Mouse (Mus musculus): Measurements from ENCODE around the gene Desi1. TPM values are rescaled to one million over a fixed set of nuclear protein-coding genes. Genes with fewer than 3 reads are reported as not detected.

Gene Desi1
- total RNA-seq (2017): 3.2 to 7.3 TPM (median 4.8 TPM) in 3 replicates

- ATAC-seq (replicated peaks; ENCODE audit: insufficient number of reproducible peaks, low FRiP score, low TSS enrichment, poor library complexity, severe bottlenecking): no peak
These were observed at the start of gene Desi1 for GRCm38 (mm10) chr15:82033762-82034161. Desi1 (minus strand) TSS chr15:82033862.

- 0 out of 2 replicates have a peak, but pooled peaks have one; percentile 56 for ATAC-seq (replicated peaks; ENCODE audit: insufficient number of reproducible peaks, low FRiP score, low TSS enrichment, poor library complexity, severe bottlenecking)
These were observed 47.5 kb upstream of the Desi1 start for GRCm38 (mm10) chr15:82081161-82081560.

GRCm38 (mm10) chr15:82079883-82080282 lies 46.2 kb upstream of the Desi1 start:
- ATAC-seq (replicated peaks; ENCODE audit: insufficient number of reproducible peaks, low FRiP score, low TSS enrichment, poor library complexity, severe bottlenecking): no peak

- ATAC-seq (replicated peaks; ENCODE audit: insufficient number of reproducible peaks, low FRiP score, low TSS enrichment, poor library complexity, severe bottlenecking): no peak
These were observed 39.8 kb upstream of the Desi1 start for GRCm38 (mm10) chr15:82073490-82073889.

GRCm38 (mm10) chr15:82071816-82072469 lies 38.3 kb upstream of the Desi1 start:
- no peak for ATAC-seq (replicated peaks; ENCODE audit: insufficient number of reproducible peaks, low FRiP score, low TSS enrichment, poor library complexity, severe bottlenecking)

- ATAC-seq (replicated peaks; ENCODE audit: insufficient number of reproducible peaks, low FRiP score, low TSS enrichment, poor library complexity, severe bottlenecking): no peak
These were observed 36.2 kb upstream of the Desi1 start, which contains the start of gene Mei1 for GRCm38 (mm10) chr15:82069898-82070297. Mei1 (plus strand) TSS chr15:82069996.

GRCm38 (mm10) chr15:82065511-82065910 lies 31.8 kb upstream of the Desi1 start:
- ATAC-seq (replicated peaks; ENCODE audit: insufficient number of reproducible peaks, low FRiP score, low TSS enrichment, poor library complexity, severe bottlenecking): no peak; the same call in 1 of the 2 replicates

- no peak for ATAC-seq (replicated peaks; ENCODE audit: insufficient number of reproducible peaks, low FRiP score, low TSS enrichment, poor library complexity, severe bottlenecking)
These were observed 30.2 kb upstream of the Desi1 start for GRCm38 (mm10) chr15:82063909-82064308.

GRCm38 (mm10) chr15:82058719-82059201 lies 25.1 kb upstream of the Desi1 start, which contains the start of gene 4930407I10Rik:
4930407I10Rik (plus strand) TSS chr15:82059151.
- no peak for ATAC-seq (replicated peaks; ENCODE audit: insufficient number of reproducible peaks, low FRiP score, low TSS enrichment, poor library complexity, severe bottlenecking)

GRCm38 (mm10) chr15:82052544-82052943 lies 18.9 kb upstream of the Desi1 start:
- no peak for ATAC-seq (replicated peaks; ENCODE audit: insufficient number of reproducible peaks, low FRiP score, low TSS enrichment, poor library complexity, severe bottlenecking)

GRCm38 (mm10) chr15:82047080-82047883 lies 13.6 kb upstream of the Desi1 start, which contains the start of gene Snu13:
Snu13 (minus strand) TSS chr15:82047598.
- ATAC-seq (replicated peaks; ENCODE audit: insufficient number of reproducible peaks, low FRiP score, low TSS enrichment, poor library complexity, severe bottlenecking): peak; percentile 94

GRCm38 (mm10) chr15:82046246-82046891 lies 12.7 kb upstream of the Desi1 start:
- no peak; the same call in 1 of the 2 replicates for ATAC-seq (replicated peaks; ENCODE audit: insufficient number of reproducible peaks, low FRiP score, low TSS enrichment, poor library complexity, severe bottlenecking)

- 0 out of 2 replicates have a peak, but pooled peaks have one; percentile 31 for ATAC-seq (replicated peaks; ENCODE audit: insufficient number of reproducible peaks, low FRiP score, low TSS enrichment, poor library complexity, severe bottlenecking)
These were observed 10.6 kb upstream of the Desi1 start for GRCm38 (mm10) chr15:82044166-82044784.

GRCm38 (mm10) chr15:82040650-82041049 lies 7.0 kb upstream of the Desi1 start:
- ATAC-seq (replicated peaks; ENCODE audit: insufficient number of reproducible peaks, low FRiP score, low TSS enrichment, poor library complexity, severe bottlenecking): peak; percentile 72

- no peak for ATAC-seq (replicated peaks; ENCODE audit: insufficient number of reproducible peaks, low FRiP score, low TSS enrichment, poor library complexity, severe bottlenecking)
These were observed 2.4 kb upstream of the Desi1 start for GRCm38 (mm10) chr15:82035904-82036689.

GRCm38 (mm10) chr15:82032386-82032785 lies 1.3 kb downstream of the Desi1 start:
- ATAC-seq (replicated peaks; ENCODE audit: insufficient number of reproducible peaks, low FRiP score, low TSS enrichment, poor library complexity, severe bottlenecking): no peak

- no peak for ATAC-seq (replicated peaks; ENCODE audit: insufficient number of reproducible peaks, low FRiP score, low TSS enrichment, poor library complexity, severe bottlenecking)
These were observed 5.9 kb downstream of the Desi1 start for GRCm38 (mm10) chr15:82027726-82028125.

- ATAC-seq (replicated peaks; ENCODE audit: insufficient number of reproducible peaks, low FRiP score, low TSS enrichment, poor library complexity, severe bottlenecking): no peak
These were observed 6.4 kb downstream of the Desi1 start for GRCm38 (mm10) chr15:82027276-82027675.
